Mouse (Mus musculus): Measurements from ENCODE around the gene Gngt2.

Gngt2 gene

GRCm38 (mm10) chr11:95837059-95837458, at the start of gene Gngt2:
Gngt2 (plus strand) TSS chr11:95837216.
- DNase-seq, result peak; percentile 91 to 94

GRCm38 (mm10) chr11:95789451-95789891, 47.5 kb upstream of the Gngt2 start:
- DNase-seq, result no peak

DNA sequence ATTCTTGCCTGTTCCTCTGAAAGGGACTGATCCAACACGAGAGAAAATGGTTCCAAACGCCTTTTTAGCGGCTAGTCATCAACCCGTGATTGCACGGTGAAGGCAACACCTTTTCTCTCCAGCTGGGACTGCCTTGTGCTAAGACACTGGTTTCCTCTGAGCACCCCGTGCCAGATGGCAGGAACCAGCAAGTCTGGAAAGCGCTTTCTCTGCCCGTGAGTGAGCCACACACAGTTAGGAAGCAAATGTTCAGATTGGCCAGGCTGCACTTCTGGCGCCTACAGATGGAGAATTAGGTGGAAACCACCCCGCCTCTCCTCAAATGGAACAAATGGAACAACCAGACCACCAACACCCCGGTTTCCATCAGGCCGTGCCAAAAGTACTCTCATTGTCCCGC, 45.2 kb upstream of the Gngt2 start:
- no peak for DNase-seq

- DNase-seq, result no peak
These were observed 44.0 kb upstream of the Gngt2 start for GRCm38 (mm10) chr11:95792950-95793509.

GRCm38 (mm10) chr11:95794201-95794600, 42.8 kb upstream of the Gngt2 start:
- DNase-seq, result no peak

DNA sequence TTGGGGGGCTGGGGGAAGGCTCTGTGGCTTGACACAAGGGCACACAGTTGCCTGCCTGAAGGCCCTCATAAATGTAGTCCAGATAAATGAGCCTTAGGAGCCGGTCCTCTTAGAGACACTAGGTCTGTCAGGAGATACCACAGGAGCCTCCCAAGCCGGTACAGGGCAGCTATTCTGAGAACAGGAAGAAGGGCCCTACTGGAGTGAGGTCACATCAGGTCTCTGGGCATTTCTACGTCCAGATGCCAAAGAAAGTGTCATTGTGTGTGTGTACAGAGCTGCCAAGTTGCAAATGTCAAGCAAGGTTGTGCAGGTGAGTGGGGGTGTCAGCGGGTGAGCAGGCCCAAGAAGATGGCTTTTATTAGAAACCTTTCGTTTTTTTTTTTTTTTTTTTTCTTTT, 41.4 kb upstream of the Gngt2 start:
- no peak for DNase-seq

DNA sequence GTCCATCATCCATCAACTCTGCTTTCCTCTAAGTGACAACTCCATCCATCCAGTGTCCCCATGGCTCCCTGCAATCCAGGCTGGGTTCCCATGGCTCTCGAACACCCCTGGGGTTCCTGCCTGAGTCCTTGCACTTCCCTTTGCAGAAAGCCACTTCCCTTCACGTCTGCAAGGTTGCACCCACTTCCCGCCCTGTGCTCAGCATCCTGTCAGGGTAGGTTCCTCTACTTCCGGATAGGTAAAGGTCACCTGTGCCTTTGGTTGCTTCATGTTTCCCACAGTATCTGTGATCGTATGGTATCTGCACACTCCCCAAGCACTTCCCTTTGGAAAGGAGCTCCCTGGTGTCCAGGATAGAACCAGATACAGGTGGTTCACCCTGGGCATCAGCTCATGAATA, 32.0 kb upstream of the Gngt2 start:
- DNase-seq, result no peak

- DNase-seq, result peak in 1 of 2 experiments; percentile 24
These were observed 31.5 kb upstream of the Gngt2 start for GRCm38 (mm10) chr11:95805527-95805926.

DNA sequence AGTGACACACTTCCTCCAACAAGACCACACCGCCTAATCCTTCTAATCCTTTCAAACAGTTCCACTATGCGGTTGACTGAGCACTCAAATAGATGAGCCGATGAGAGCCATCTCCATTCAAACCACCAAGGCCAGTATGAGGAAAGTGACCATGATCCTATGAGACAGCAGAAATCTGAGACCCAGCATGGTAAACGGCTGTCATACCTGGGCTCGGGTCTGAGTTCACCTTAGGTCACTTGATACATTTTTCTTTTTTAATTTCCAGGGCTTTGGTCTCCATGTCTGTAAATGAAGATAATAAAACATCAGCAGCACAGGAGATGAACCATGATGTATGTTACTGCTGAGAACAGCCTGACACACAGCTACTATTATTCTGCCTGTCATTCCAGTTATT, 29.1 kb upstream of the Gngt2 start:
- no peak for DNase-seq

GRCm38 (mm10) chr11:95808448-95809011, 28.5 kb upstream of the Gngt2 start:
- DNase-seq, result no peak

- DNase-seq, result no peak
These were observed 27.4 kb upstream of the Gngt2 start for GRCm38 (mm10) chr11:95809603-95810002.

DNA sequence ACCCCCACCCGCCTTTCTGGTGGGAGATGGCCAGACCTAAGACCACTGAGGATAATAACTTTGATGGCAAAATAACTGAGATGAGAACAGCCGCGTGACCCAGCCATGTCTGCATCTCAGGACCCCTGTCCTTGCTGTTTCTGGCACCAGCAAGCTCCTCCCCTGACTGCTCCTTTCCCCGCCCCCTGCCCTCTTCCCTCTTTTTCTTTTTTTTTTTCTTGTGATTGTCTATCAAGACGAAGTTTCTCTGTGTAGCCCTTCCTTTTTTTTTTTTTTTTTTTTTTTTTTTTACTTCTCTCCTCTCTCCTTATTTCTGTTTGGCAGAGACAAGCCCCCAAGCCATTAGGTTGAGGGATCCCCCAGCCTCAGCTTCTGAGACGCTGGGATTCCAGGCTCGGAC, 26.2 kb upstream of the Gngt2 start:
- no peak for DNase-seq

- no peak for DNase-seq
These were observed 25.3 kb upstream of the Gngt2 start for GRCm38 (mm10) chr11:95811741-95812140.

- no peak for DNase-seq
These were observed 24.8 kb upstream of the Gngt2 start for GRCm38 (mm10) chr11:95812224-95812623.

GRCm38 (mm10) chr11:95814101-95814500, 22.9 kb upstream of the Gngt2 start:
- DNase-seq, result no peak

DNA sequence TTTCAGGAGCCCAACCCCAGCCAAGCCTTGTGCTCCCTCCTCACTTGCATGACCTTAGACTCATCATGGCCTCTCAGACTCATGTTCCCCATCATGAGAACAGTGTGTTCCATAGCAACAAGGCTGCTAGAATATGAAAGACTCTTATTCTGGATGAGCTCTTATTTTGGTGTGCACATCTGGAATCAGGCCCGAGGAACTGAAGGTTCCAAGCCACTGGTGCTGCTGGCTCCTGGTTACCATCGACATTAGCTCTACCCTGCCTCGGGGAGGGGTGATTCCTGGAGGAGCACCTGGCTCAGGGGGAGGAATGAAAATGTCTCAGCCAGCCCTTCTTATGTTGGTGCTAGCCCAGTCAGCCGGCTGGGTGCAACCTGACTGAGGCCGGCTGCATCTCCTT, 22.2 kb upstream of the Gngt2 start:
- DNase-seq, result no peak

- no peak for DNase-seq
These were observed 21.6 kb upstream of the Gngt2 start for GRCm38 (mm10) chr11:95815412-95815811.

DNA sequence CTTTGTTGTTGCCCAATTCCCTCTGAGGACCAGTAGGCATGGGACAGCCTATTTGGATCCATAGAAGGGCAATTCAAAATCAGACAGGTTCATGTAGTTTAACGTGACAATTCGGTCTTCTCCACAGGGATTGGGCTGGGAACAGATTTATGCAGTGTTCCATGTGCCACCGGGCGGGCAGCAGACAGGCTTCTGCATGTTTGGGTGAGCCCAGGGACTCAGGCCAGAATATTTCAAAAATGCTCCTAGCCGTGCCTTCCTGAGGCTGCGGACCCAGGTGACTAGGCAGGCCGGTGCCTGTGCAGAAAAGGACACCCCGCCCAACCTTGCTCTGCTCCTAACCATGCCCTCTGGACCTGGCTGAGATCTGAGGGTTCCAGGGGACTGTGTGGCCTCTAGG, 17.9 kb upstream of the Gngt2 start:
- DNase-seq, result no peak

- no peak for DNase-seq
These were observed 15.5 kb upstream of the Gngt2 start for GRCm38 (mm10) chr11:95821511-95821910.

GRCm38 (mm10) chr11:95822437-95822836, 14.6 kb upstream of the Gngt2 start:
- no peak for DNase-seq

GRCm38 (mm10) chr11:95824071-95824876, 12.7 kb upstream of the Gngt2 start, which contains the start of gene Phospho1:
Phospho1 (plus strand) TSS chr11:95824499.
- DNase-seq, result peak; percentile 93 to 96

GRCm38 (mm10) chr11:95824877-95825243, 12.2 kb upstream of the Gngt2 start:
- peak; percentile 49 to 58 for DNase-seq

DNA sequence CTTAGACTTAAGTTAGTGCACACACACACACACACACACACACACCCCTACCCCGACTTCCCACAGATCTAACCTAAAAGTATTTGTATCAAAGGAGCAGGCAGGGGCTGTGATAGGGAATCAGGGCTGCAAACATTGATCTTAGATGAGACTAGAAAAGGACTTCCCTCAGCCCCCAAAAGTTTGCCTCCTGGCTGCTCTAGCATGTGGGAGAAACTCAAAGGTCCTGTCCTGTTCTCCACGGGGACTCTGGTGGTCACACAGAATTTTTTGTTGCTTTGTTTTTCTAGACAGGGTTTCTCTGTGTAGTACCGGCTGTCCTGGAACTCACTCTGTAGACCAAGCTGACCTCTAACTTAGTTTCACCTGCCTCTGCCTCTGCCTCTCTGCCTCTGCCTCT, 11.4 kb upstream of the Gngt2 start:
- no peak for DNase-seq
